Comparison of ENCODE assay signal across 9 mouse cellular contexts in genomic region chr11:88192595-88192994, GRCm38 (mm10). TPM values are rescaled to one million over a fixed set of nuclear protein-coding genes. Genes with fewer than 3 reads are reported as not detected.
DNase-seq lines count a peak whose midpoint lies in the region; ATAC-seq lines count a peak whose summit lies in the region.
"Had no signal": no experiment of that assay in that cellular context is flagged by ENCODE, and none has a peak within 500 bp of the region (broad histone marks: within the 10 kb centered on the region; RNA-seq: fewer than 3 reads in every experiment).

No protein-coding gene starts in this region.

- no peak overlapping the region for H3K27ac ChIP-seq in liver, embryonic 12.5 days
- no peak overlapping the region for H3K27ac ChIP-seq in embryonic facial prominence, embryonic 12.5 days

- no peak overlapping the region for H3K9ac ChIP-seq in liver, embryonic 12.5 days
- no peak overlapping the region for H3K9ac ChIP-seq in embryonic facial prominence, embryonic 12.5 days

- peaks cover 91% of the 10 kb centered on the region for H3K27me3 ChIP-seq in liver, embryonic 12.5 days (replicated peaks)
- H3K27me3 ChIP-seq in embryonic facial prominence, embryonic 12.5 days, result peaks cover 44% of the 10 kb centered on the region

- H3K4me2 ChIP-seq in liver, embryonic 12.5 days, result no peak overlapping the region
- H3K4me2 ChIP-seq in embryonic facial prominence, embryonic 12.5 days (replicated peaks), result peak overlapping the region; percentile 37; the same call in 1 of the 2 replicates

- DNase-seq in embryo, embryonic 11 days, result peak; percentile 63
- DNase-seq in embryo, embryonic 10 days (ENCODE audit: low spot score), result no peak
- peak; percentile 32 for DNase-seq in liver
- peak; percentile 62 for DNase-seq in retina, embryonic 14.5 days (ENCODE audit: low spot score)
- no peak for DNase-seq in cerebellum, adult 11-12 months
- DNase-seq: cerebellum, adult 11 months had no signal

- peaks cover 18% of the 10 kb centered on the region for H3K4me1 ChIP-seq in liver, embryonic 12.5 days
- peaks cover 33% of the 10 kb centered on the region for H3K4me1 ChIP-seq in embryonic facial prominence, embryonic 12.5 days

- 9% methylated on average over 4 of the region's 4 CpGs for WGBS in liver, embryonic 12.5 days (ENCODE audit: insufficient replicate concordance)
- WGBS in embryonic facial prominence, embryonic 12.5 days, result 8% methylated on average over 4 of the region's 4 CpGs

- H3K4me3 ChIP-seq in liver, embryonic 12.5 days, result no peak overlapping the region
- no peak overlapping the region for H3K4me3 ChIP-seq in embryonic facial prominence, embryonic 12.5 days

- no peaks in the 10 kb centered on the region for H3K9me3 ChIP-seq in liver, embryonic 12.5 days (replicated peaks)
- H3K9me3 ChIP-seq in embryonic facial prominence, embryonic 12.5 days, result no peaks in the 10 kb centered on the region

- ATAC-seq in liver, embryonic 12.5 days, result no peak
- ATAC-seq in embryonic facial prominence, embryonic 12.5 days (ENCODE audit: insufficient number of reproducible peaks, insufficient read depth, low FRiP score, low TSS enrichment), result peak; percentile 65; the same call in 1 of the 2 replicates
- ATAC-seq in inflammation-experienced regulatory T-cells, adult 6 months, result no peak

- H3K36me3 ChIP-seq in liver, embryonic 12.5 days, result no peaks in the 10 kb centered on the region
- H3K36me3 ChIP-seq in embryonic facial prominence, embryonic 12.5 days, result 0 out of 2 replicates have a peak, but pooled peaks cover 5% of the 10 kb centered on the region

RNA-seq across cellular contexts. Expression of gene Mrps23, which starts 11.6 kb away (rescaled TPM):
- polyA plus RNA-seq in liver, embryonic 12.5 days (2016; fragmentation: Nextera tagmentation; extraction: Ambion mirVana), result 47.0 and 47.6 TPM in 2 replicates
- polyA plus RNA-seq in embryonic facial prominence, embryonic 12.5 days (2016; fragmentation: Nextera tagmentation; extraction: Ambion mirVana), result 63.2 and 65.3 TPM in 2 replicates
- polyA plus RNA-seq in inflammation-experienced regulatory T-cells, adult 6 months (2017; shearing (Covaris generic)), result 100 to 1,000 TPM in 2 of 3 experiments, 10 to 100 TPM in 1; 75.3 to 134 (median 101) TPM

Comparison
In these comparisons a context has a peak if more than half of its experiments do, and no peak if none do; other contexts are left out.
1. DNase-seq: peak in embryo, embryonic 11 days (single experiment), liver (single experiment) and retina, embryonic 14.5 days (single experiment); none in embryo, embryonic 10 days (single experiment) and cerebellum, adult 11-12 months (single experiment).